8 mouse cellular contexts compared by ENCODE assay signal in the genomic region with DNA sequence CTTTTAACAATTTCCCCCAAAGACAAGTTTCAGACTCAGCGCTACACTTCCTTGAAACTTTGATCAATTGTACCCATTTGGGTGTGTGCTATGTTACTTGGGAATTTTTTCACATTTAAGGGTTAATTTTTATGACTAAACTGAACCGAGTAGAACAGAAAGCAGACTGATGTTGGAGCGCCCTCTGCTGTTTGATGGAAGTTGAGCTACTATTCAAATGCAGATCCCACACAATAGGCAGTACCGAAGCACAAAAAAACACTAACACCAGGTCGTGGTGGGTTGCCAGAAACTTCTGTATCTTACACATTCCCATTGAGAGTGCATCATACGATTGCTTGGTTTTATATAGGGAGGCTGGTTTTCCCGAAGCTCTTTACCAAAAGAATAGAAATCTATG.
DNase-seq lines count a peak whose midpoint lies in the region; ATAC-seq and TF ChIP-seq lines count a peak whose summit lies in the region.

No protein-coding gene starts in this region.

- no peak overlapping the region for H3K4me2 ChIP-seq in lung, embryonic 14.5 days

- H3K27me3 ChIP-seq in lung, embryonic 14.5 days (ENCODE audit: insufficient read depth, low read length) = no peaks in the 10 kb centered on the region

- no peak; the same call in 1 of the 2 replicates for ATAC-seq in lung, embryonic 14.5 days (ENCODE audit: insufficient read depth)
- no peak for ATAC-seq in activated CD4-positive, CD25-positive, alpha-beta regulatory T cell, adult 4 months

- H3K4me1 ChIP-seq in lung, embryonic 14.5 days (ENCODE audit: insufficient read depth) = no peaks in the 10 kb centered on the region

- H3K9ac ChIP-seq in lung, embryonic 14.5 days = no peak overlapping the region

- TF ChIP-seq CTCF in lung, embryonic 14.5 days (IDR thresholded peaks at IDR 0.05; ENCODE audit: low read depth) = peak; percentile 81

- intact Hi-C loops in heart, postnatal 10 days (cut with DNase I) = no loop called here

- peak; percentile 76 for DNase-seq in CD4-positive, CD25-positive, alpha-beta regulatory T cell, adult 2 months (ENCODE audit: low read depth, low spot score)
- peak; percentile 62 to 90 for DNase-seq in adrenal gland, adult (ENCODE audit: inconsistent age in 2 of 2, low spot score in 1 of 2)
- peak; percentile 84 for DNase-seq in embryo, embryonic 11 days
- DNase-seq in heart, postnatal 10 days = peak; percentile 57 to 83
- peak; percentile 77 for DNase-seq in layer of hippocampus, adult 11-12 months (ENCODE audit: low spot score)
- DNase-seq in lung, embryonic 14.5 days = peak; percentile 91
- peak; percentile 94 for DNase-seq in retina, embryonic 14.5 days (ENCODE audit: low spot score)

- H3K4me3 ChIP-seq in lung, embryonic 14.5 days (ENCODE audit: low read depth, low read length) = no peak overlapping the region

- H3K27ac ChIP-seq in lung, embryonic 14.5 days (ENCODE audit: low read depth) = no peak overlapping the region

- H3K36me3 ChIP-seq in lung, embryonic 14.5 days (ENCODE audit: insufficient read depth) = no peaks in the 10 kb centered on the region

- WGBS in lung, embryonic 14.5 days = 9% methylated on average over 7 of the region's 7 CpGs

- no peaks in the 10 kb centered on the region for H3K9me3 ChIP-seq in lung, embryonic 14.5 days (ENCODE audit: low read depth, low read length)
